Mouse (Mus musculus): ENCODE measurements around the gene Gm4177. TPM values are rescaled to one million over a fixed set of nuclear protein-coding genes. Genes with fewer than 3 reads are reported as not detected.
"Not testable (repeated sequence)": the region's sequence is repeated elsewhere in the genome, so short reads cannot be mapped to it uniquely, and the experiment has no call there.

The Gm4177 gene
- not detected for total RNA-seq (2021)

GRCm38 (mm10) chr7:21796628-21797027 lies at the start of gene Gm4177:
TSS of gene Gm4177 (minus strand) at chr7:21796728.
- DNase-seq; intact Hi-C loops (cut with DNase I): not testable (repeated sequence)

GRCm38 (mm10) chr7:21844167-21844566 lies 47.6 kb upstream of the Gm4177 start, which contains the start of gene Gm5725:
TSS of gene Gm5725 (minus strand) at chr7:21844267.
- DNase-seq; intact Hi-C loops (cut with DNase I): not testable (repeated sequence)

GRCm38 (mm10) chr7:21832051-21832450 lies 35.5 kb upstream of the Gm4177 start, which contains the start of gene Vmn1r135:
TSS of gene Vmn1r135 (plus strand) at chr7:21832351.
- intact Hi-C loops (cut with DNase I); DNase-seq: not testable (repeated sequence)

- DNase-seq; intact Hi-C loops (cut with DNase I): not testable (repeated sequence)
These were observed 35.2 kb downstream of the Gm4177 start, which contains the start of gene Gm4175 for GRCm38 (mm10) chr7:21761375-21761774. TSS of gene Gm4175 (minus strand) at chr7:21761475.

Other genes starting within 250 kb of the Gm4177 start
- gene Vmn1r132, start 182.6 kb downstream of the Gm4177 start, total RNA-seq (2021) = not detected
- gene Gm4175, start 35.3 kb downstream of the Gm4177 start, total RNA-seq (2021) = not detected
- gene Vmn1r135, start 35.6 kb upstream of the Gm4177 start, total RNA-seq (2021) = not detected
- gene Gm5725, start 47.5 kb upstream of the Gm4177 start, total RNA-seq (2021) = not detected
- gene Gm5891, start 124.6 kb upstream of the Gm4177 start, total RNA-seq (2021) = not detected
- gene Vmn1r137, start 197.9 kb upstream of the Gm4177 start, total RNA-seq (2021) = not detected
- gene Vmn1r138, start 232.2 kb upstream of the Gm4177 start, total RNA-seq (2021) = not detected